Mouse (Mus musculus) stomach, postnatal 0 days (tissue): ENCODE data around the gene Ppp6c.

ENCODE experiments used
- CTCF ChIP-seq: IDR thresholded peaks from 2 replicates; pipeline ENCODE4 v1.5.1; 2016; ENCODE audit warnings: antibody characterized with exemption, low read depth, mild to moderate bottlenecking, moderate library complexity
- EP300 ChIP-seq: optimal IDR thresholded peaks from 2 replicates; pipeline ENCODE3; 2016; ENCODE audit warnings: antibody characterized with exemption

DNA sequence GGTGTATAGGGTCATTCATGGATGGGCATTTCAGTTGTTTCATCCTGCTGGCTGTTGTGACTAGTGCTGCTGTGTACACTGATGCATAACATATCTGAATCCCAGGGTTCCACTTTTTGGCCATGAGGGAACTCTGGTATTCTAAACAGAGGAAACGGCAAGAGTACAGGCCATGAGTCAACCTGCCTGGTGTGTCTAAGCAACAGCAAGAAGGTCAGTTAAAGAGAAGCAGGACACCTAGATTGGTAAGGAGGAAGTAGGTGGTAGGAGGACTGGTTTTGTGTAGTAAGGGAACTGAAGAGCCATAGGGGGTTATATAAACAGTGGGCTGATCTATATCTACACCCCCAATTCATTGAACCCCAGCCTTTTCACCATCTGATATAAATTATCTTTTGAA lies 69.4 kb downstream of the Ppp6c start:
- TF ChIP-seq CTCF (no peak), EP300 (no peak)
